Mouse (Mus musculus) olfactory bulb, adult 2 months (tissue): ENCODE results near the gene Por.

Source experiments
- CTCF ChIP-seq: fragments of 200-500 bp; IDR thresholded peaks from 2 replicates; pipeline ENCODE4 v1.5.1; 2012; ENCODE audit warnings: low read depth, mild to moderate bottlenecking, low read length, moderate library complexity; ENCODE audit not compliant: insufficient read depth
- POLR2A ChIP-seq: fragments of 200-500 bp; IDR thresholded peaks from 2 replicates; pipeline ENCODE4 v1.6.1; 2012; ENCODE audit warnings: mild to moderate bottlenecking, low read depth, low read length, moderate library complexity; ENCODE audit not compliant: insufficient read depth

DNA sequence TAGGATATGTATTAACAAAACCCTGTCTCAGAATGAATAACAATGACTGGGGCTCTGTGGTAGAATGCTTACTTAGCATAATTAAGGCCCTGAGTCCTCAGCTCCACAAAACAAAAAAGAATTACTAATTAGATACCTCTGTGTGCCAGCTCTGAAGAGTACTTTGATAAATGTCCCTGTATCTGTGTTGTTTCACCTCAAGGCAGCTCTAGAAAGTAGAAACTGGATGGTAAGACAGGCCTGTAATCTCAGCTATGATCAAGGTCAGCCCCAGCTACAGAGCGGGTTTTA is 26.3 kb upstream of the Por start:
- TF ChIP-seq CTCF (no peak), POLR2A (no peak)
